Comparison of ENCODE assay signal across 8 mouse cellular contexts in the genomic region with DNA sequence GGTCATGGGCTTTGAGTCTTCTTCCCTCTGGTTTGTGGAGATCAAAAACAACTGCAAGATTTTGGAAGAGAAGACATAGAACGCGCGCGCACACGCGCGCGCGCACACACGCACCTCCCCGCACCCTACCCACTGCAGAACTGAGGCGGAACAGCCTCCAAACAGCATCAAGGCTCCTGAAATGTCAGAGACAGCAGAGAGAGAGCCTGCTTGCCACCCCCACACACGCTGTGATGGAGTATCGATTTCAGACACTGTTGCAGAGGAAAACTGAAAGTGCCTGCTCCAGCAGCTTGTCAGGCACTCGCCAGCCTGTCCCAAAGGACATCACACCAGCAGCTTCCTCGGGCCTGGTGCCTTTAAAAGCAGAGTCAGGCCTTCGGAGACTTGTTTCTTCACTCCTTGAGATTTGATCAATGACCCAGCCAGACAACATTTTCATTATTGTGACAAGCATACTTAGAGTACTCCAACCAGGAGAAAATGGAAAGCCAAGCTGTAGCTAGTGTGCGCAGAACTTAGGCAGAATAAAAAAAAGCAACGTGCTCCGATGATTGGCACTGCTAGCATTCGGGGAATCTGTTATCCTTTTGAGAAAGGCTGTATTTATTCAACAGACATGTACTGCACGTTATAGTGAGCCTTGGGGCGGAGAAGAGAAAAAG.
DNase-seq lines count a peak whose midpoint lies in the region; ATAC-seq lines count a peak whose summit lies in the region.

No protein-coding gene starts in this region.

- H3K4me1 ChIP-seq in hindbrain, embryonic 16.5 days (ENCODE audit: control insufficient read depth, insufficient read depth, low read depth, low read length): no peaks in the 10 kb centered on the region; the same call in 1 of the 2 replicates
- H3K4me1 ChIP-seq in midbrain, embryonic 16.5 days (ENCODE audit: control insufficient read depth, insufficient read depth, low read length): peaks cover 3% of the 10 kb centered on the region; the same call in 1 of the 2 replicates

- no peaks in the 10 kb centered on the region for H3K36me3 ChIP-seq in hindbrain, embryonic 16.5 days (ENCODE audit: control insufficient read depth, insufficient read depth, low read length)
- no peaks in the 10 kb centered on the region for H3K36me3 ChIP-seq in midbrain, embryonic 16.5 days (ENCODE audit: control insufficient read depth, insufficient read depth, low read length)

- H3K9me3 ChIP-seq in hindbrain, embryonic 16.5 days (ENCODE audit: control insufficient read depth, low read length): no peaks in the 10 kb centered on the region
- no peaks in the 10 kb centered on the region for H3K9me3 ChIP-seq in midbrain, embryonic 16.5 days (replicated peaks; ENCODE audit: control insufficient read depth, low read length, poor library complexity, severe bottlenecking)

- ATAC-seq in hindbrain, embryonic 16.5 days: 0 out of 2 replicates have a peak, but pooled peaks have one; percentile 54
- ATAC-seq in midbrain, embryonic 16.5 days: peak; percentile 58
- no peak for ATAC-seq in erythroid progenitor cell, adult 5-6 weeks (replicated peaks; ENCODE audit: low FRiP score, poor library complexity, severe bottlenecking)

- no peak overlapping the region for H3K4me3 ChIP-seq in hindbrain, embryonic 16.5 days (ENCODE audit: low read length)
- H3K4me3 ChIP-seq in midbrain, embryonic 16.5 days (ENCODE audit: low read depth, low read length): no peak overlapping the region

- WGBS in hindbrain, embryonic 16.5 days: 64% methylated on average over 23 of the region's 23 CpGs
- WGBS in midbrain, embryonic 16.5 days: 68% methylated on average over 23 of the region's 23 CpGs

- H3K27me3 ChIP-seq in hindbrain, embryonic 16.5 days (replicated peaks; ENCODE audit: control insufficient read depth, insufficient read depth, low read length): no peaks in the 10 kb centered on the region
- no peaks in the 10 kb centered on the region for H3K27me3 ChIP-seq in midbrain, embryonic 16.5 days (ENCODE audit: control insufficient read depth, insufficient read depth, low read depth, low read length)

- H3K4me2 ChIP-seq in hindbrain, embryonic 16.5 days (ENCODE audit: low read length): no peak overlapping the region
- no peak overlapping the region for H3K4me2 ChIP-seq in midbrain, embryonic 16.5 days (ENCODE audit: low read length)

- peak; percentile 76 for DNase-seq in heart, adult 11 months
- DNase-seq in heart, adult 18-20 months: no peak
- peak; percentile 47 for DNase-seq in ZHBTc4 (ENCODE audit: low read depth, low spot score)
- DNase-seq in cerebellum, postnatal 14 days: no peak
- no peak for DNase-seq in ovary, postnatal 14 days (ENCODE audit: low spot score)

- no peak overlapping the region for H3K9ac ChIP-seq in hindbrain, embryonic 16.5 days (ENCODE audit: low read depth, low read length)
- no peak overlapping the region for H3K9ac ChIP-seq in midbrain, embryonic 16.5 days (ENCODE audit: low read depth, low read length)

- H3K27ac ChIP-seq in hindbrain, embryonic 16.5 days (ENCODE audit: low read depth, low read length): no peak overlapping the region
- no peak overlapping the region for H3K27ac ChIP-seq in midbrain, embryonic 16.5 days (ENCODE audit: low read length)

Comparison
In these comparisons a context has a peak if more than half of its experiments do, and no peak if none do; other contexts are left out.
1. DNase-seq: peak in heart, adult 11 months (single experiment) and ZHBTc4 (single experiment); none in heart, adult 18-20 months (0 of 2), cerebellum, postnatal 14 days (0 of 2) and ovary, postnatal 14 days (single experiment).